Mouse (Mus musculus) ovary, adult 18-20 months (tissue): Measurements from ENCODE around the gene Prkg1.
"Not testable (repeated sequence)": the region's sequence is repeated elsewhere in the genome, so short reads cannot be mapped to it uniquely, and the experiment has no call there.

Experiments
- DNase-seq: peaks from one replicate; pipeline ENCODE4 v3.0.0; 2022; ENCODE audit warnings: low spot score, mixed read lengths

Prkg1 gene

DNA sequence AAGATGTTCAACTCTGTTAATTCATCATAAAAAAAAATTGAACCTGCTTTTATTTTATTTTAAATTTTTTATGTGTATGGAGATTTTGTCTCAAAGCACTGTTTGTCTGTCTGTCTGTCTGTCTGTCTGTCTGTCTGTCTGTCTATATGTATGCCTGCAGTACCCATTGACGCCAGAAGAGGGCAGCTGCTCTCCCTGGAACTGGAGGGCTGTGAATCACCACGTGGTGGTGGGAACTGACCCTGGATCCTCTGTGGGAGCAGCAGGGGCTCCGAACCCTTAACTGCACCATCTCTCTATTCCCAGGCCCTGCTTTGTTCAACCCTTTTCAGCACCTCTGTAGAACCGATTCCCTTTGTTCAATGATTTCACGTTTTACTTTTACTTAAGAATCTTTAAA is 338.7 kb downstream of the Prkg1 start:
- DNase-seq, result no peak

DNA sequence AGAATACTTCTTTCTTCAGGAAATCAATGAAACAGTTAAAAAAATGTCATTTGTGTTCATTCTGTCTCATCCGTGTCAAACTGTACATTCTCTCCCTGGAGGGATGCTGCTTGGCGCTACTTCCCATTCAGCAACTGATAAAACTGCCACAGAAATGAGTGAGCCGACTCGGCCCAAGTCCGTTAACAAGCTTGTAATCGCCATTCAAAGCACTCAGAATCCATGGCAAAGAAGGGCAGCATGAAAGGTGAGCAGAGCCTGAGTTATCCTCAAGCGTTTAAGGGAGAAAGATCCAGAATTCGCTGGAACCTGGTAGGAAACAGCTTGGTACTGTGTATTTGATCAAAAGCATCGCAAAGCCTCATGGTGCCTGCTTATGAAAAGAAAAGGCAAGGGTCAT is 339.6 kb downstream of the Prkg1 start:
- DNase-seq, result no peak

DNA sequence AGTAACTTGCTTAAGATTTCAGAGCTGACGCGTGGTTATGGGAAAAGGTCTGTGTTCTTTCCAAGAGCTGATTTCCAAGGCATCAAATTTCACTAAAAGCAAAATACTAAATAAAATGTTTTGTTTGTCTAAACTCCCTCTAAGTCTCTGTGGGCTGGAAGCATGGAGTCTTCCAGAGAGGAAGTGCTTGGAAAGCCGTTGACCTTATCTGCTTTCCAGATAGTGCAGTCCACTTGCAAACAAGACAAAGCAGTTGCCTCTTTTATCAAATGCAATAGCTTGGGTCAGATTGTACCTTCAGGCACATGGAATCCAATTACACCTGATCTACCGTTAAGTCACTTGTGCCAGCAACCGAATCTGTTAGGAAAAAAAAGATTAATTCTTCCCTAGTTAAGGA is 340.5 kb downstream of the Prkg1 start:
- DNase-seq, result no peak

DNA sequence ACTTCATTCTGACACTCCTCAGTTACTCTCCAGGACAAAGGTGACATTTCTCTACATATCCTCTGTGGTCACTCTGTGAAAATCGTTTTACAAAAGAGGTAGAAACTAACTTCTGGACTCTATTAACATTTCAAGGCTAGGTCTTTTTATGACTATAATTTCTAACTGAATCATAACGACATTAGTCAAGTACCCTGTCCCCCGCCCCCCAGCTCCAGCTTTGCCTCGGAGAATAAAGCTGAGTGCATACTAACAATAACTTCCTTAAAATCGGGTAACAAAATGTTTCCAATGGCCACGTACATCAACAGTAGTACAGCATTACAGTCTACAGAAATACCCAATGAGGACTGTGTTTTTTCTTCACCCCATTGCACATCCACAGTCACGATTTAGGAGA is 351.3 kb downstream of the Prkg1 start:
- DNase-seq, result no peak

DNA sequence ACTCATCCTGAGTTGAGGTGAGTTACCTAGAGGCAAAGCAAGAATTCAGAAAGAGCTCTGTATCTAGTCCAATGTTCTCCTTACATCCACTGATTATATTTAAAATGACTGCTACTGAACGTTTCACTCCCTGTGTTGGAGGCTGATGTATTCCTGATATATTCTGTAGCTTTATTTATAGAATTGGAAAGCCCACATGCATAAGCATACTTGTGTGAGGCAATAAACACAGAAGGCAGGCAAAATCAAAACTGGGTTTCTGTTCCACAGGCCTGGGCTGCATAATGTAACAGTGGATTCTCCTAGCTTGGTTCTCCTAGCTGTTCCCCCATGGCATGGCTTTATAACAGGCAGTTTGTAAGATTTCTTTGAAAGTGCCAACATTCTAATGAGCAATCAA is 368.7 kb downstream of the Prkg1 start:
- no peak for DNase-seq

DNA sequence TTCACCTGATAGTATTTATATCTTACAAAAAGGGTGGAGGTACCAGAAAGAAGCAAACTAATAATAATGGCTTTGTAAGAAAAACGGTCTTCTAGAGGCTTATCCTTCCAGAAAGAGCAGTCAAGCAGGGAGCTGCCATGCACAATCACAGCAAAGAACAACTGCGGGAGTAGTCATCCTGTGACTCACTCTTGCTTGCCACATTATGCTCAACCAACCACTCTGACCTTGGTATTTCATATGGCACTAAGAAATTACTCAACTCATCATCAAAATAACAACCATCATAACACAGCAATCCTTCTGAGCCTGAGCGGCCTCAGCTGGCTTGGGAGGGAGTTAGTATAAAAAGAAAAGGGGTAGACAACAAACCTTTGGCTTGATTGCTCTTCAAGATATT is 379.5 kb downstream of the Prkg1 start:
- DNase-seq, result peak; percentile 4

DNA sequence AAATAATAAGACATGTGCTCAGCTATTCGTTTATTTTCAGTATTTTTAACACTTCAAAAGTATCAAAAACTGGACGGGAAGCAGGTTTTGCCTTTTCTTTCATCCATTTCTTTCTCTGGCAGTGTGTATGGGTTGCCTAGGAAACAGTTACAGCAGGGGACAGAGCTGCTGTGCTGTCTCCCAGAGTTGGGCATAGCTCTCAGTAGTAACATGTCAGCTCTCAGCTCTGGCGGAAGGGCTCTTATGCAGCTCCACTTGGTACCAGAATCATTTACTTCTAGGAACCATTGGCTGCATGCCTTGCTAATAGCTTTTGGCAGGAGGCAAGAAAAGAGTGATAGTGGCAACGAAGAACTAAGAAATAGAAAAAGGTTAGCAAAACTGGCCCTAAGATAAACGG is 381.0 kb downstream of the Prkg1 start:
- no peak for DNase-seq

DNA sequence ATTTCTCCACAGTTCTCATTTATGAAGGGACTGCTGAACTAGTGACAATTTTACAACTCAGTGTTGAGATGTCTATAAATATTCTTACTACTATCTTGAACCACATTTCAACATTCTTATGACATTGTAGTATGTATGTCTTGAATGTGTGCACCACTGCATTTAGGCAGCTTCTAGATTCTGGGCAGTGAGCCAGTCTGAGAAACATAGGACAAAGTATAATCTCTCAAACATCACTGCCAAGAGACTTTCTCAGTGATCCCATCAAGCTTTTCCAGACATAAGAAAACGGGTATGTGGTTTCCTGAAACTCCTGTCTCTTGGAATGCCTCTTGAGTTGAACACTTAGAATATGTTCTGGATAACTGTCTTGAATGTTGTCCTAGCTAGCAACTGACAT is 394.7 kb downstream of the Prkg1 start:
- no peak for DNase-seq

DNA sequence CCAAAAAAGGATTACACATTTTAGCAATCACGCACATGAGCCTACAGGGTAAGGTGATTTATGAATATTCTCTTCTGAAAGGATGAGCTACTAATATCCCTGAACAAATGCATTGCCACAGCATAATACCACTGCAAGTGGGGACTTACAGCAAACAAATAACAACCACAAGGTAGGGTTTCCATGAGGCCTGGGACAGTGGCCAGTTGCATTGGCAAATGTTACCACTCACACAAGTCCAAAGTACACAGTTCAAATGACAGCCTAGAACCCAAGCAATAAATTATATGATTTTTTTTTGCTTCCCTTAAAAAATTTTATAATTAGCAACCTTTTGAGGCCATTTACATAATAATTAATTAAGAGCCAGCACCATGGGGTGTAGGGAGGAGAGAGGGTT is 395.7 kb downstream of the Prkg1 start:
- DNase-seq, result no peak

DNA sequence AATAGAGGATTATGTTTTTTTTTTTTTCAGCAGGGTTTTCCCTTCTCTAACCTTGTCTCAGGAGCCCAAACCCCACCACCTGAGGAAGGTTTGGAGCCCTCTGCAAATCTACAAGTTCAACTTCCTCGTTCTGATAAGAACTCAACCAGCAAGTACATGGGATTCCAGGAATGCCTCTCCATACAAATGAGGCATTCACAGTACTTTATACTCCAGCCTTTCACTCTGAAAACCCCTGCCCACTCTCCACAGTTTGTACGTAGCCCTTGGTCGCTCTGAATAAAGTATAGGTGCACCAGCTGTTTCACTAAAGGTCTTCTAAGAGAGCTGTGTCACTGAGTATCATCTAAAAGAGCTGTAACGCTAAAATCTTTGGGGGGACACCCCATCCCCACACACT is 402.8 kb downstream of the Prkg1 start:
- no peak for DNase-seq

DNA sequence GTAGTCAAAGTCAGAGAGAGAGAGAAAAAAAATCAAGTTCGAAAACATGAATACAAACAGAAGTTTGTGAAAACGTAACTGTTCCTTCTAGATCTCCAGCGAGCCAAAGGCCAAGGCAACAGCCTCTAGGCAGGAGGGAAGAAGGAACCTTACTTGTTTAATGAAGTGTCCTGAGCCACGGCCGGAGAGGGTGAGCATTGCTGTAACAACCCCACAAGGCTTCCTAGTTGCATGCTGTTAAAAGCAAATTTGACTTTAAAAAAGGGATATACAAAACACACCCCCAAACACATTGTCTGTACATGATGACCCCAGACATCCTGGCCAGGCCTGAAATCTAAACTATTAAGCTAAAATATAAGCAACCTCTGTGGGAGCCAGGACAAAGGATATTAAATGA is 403.3 kb downstream of the Prkg1 start:
- no peak for DNase-seq

DNA sequence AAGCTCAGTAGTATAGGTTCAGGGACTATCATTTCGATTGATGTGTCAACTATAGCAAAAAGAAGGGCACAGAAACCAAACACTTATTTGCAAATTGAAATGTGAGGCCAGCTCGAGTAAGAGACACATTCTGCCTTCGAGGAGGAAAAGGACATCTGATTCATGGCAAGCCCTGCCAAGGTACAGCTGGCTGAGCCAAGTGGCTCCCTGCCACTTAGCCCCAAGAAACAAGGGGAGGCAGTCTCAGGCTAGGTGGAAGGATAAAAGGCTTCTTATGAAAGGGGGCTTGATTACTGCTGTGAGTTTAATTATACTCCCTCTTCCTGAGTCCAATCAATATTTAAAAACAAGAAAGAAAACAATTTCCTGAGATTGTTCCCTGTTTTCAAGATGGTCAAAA is 403.7 kb downstream of the Prkg1 start:
- peak; percentile 12 for DNase-seq

DNA sequence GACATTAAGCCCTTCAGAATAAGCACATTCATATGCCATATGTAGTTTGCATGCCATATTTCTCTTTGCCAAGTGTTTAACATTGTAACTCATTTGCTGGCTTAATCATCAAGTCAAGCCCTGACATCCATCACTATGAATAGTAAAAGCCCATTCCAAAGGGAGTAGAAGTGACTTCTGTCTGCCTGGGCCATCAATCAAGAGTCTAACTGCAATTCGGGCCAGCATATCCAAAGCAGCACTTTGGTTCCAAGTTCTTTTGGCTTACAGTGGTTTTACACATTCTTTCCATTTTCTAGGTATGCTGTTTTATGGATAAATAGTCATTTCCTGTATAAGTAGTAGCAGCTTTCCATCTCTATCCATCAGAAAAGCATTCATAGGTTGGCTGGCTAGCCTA is 409.9 kb downstream of the Prkg1 start:
- no peak for DNase-seq

DNA sequence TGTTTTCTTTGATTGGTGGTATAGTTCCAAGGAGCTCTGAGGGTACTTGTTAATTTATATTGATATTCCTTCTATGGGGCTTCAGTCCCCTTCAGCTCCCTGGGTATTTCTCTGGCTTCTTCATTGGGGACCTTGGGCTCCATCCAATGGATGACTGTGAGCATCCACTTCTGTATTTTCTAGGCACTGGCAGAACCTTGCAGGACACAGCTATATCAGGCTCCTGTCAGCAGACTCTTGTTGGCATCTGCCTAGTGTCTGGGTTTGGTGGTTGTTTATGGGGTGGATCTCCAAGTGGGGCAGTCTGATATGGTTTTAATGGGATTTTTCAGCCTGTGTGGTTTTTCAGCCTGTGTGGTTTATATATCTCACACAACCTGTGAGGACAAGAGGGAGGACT is 412.0 kb downstream of the Prkg1 start:
- not testable (repeated sequence) for DNase-seq

DNA sequence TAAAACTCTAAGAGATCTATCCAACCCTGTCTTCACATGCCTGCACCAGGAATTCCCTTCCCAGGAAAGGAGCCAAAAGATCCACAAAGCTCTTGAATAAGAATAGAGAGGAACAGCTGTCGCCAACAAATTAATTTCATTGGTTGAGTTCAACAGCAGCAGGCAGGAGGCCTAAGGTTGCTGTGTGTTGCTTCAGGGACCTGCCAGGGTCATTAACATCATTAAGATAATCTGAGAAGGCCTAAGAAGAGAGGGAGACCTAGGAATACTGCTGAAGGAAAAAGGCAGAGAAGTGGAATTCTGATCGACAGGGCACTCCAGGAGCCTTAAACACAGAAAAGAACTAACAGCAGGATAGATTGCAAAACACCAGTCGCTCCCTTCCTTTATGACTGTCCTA is 413.0 kb downstream of the Prkg1 start:
- no peak for DNase-seq

DNA sequence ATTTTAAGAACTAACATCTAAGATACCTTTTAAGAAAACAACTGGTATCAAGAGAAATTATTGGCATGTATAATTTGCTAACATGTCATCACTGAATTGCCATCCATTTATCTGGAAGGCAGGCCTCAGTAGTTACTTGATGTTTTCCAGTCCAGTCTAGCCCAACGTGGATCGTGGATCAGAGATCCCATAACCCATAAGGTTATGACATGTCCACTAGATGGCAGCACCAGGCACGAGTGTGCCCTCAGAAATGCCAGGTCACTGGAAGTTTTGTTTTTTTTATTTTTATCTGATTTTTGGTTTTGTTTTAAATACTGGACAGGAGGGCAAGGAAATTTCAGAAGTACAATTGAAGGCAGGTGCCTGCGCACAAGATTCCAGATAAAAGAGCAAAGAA is 422.7 kb downstream of the Prkg1 start:
- DNase-seq, result no peak

DNA sequence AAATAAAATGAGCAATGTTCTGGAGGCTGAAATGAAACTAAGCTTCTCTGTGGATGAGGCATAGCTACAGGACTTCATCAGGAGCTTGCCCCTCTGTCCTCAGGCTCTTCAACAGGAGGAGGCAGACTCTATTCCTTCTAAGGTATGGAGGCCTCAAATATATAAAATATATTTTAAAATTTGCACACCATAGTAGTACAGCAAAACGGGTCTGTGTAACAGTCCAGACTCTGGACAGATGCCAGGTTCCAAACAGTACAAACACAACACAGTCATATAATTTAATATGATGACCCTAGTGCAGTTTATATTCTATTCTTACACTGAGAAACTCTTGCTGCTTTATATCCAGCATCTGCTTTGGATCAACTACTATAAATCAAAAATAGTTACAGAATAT is 423.9 kb downstream of the Prkg1 start:
- no peak for DNase-seq

DNA sequence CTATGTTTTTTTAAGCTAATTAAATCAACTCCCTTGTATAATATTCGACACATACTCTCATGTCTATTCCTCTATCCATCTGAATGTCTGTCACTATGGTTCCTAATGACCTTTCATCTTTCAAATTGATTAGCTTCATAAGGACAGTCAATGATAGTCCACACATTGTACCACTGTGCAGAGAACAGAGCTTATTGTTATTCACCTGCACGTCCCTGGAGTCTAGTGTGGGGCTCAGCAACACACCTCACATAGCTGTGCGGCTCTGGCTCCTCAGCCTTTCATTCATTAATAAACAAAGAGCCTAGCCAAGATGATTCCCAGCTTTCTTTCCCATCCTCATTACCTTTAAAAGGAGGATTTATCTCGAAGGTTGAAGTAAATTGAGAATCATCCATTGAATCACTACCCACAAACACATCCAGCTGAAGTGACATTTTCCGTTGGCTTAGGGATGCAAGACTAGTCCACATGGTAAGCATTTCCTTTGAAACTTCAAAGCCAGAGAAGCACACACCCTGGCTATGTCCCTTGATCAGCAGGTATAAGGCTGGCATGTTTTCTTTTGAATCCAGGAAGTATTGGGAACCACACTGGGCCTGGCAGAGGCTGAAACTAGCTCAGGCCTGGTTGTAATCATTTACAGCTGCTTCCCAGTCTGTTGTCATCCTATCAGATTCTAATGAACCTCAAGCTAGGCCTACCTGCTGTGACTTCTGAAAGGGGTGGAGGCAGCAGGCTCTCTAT is 426.3 kb downstream of the Prkg1 start:
- no peak for DNase-seq

DNA sequence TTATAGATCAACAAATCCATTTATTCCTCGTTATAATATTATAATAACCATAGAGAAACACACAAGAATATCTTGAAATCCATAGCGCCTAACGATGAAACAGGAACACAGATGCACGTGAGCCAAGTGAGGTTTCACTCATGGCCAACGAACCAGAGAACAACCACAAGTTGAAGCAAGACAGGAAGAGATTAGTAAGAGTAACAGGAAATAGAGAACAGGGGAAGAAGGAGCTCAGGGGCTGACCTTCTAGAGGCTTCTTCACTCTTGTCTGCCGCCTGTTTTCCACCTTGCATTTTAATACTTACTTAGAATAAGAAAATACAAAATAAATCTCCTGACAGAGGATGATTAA is 427.0 kb downstream of the Prkg1 start:
- no peak for DNase-seq

DNA sequence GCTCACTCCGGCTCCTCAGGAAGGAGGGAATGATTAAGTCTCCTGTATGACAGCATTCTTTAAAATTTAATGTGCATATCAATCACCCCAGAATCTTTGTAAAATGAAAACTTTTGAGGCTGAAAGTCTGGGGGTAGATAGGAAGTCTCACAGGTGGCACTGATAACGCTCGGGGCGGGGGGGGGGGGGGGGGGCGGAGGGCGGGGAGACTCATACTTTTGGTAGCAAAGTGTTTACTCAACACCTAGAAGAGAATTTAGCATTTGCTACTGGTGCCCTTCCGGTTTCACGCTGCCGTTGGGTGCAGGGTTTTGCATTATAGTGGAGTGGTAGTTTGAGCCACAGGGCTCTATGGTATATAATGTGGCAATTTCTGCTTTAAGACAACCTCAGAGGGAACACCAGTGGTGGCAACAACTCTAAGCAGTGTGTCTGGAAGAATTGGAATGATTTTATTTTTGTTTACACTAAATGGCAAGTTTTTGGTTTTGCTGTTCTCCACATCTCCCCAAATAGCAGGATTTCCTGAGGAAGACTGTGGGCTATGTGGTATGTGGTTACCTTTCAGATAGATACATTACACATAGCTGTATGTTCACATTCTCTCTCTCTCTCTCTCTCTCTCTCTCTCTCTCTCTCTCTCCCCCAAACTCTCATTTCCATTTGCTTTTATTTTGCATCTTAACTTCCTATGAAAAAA is 427.5 kb downstream of the Prkg1 start:
- DNase-seq, result no peak

DNA sequence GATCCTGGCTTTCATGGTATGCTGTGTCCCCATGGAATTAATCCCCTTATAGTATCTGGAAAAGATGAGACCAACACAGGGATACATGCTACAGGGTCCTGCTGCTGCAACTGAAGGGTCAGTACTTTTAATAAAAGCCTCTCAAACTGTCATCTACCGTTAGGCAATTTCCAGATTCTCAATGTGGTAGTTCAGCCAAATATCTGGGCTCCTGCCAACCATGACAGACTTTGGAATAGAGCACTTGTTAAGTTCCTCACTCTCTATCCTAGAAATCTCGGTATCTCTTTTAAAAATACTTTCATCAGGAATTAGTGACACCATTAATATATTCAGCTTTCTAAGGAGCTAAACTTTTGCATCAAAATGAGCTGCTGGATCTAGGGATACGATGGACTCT is 428.5 kb downstream of the Prkg1 start:
- no peak for DNase-seq

DNA sequence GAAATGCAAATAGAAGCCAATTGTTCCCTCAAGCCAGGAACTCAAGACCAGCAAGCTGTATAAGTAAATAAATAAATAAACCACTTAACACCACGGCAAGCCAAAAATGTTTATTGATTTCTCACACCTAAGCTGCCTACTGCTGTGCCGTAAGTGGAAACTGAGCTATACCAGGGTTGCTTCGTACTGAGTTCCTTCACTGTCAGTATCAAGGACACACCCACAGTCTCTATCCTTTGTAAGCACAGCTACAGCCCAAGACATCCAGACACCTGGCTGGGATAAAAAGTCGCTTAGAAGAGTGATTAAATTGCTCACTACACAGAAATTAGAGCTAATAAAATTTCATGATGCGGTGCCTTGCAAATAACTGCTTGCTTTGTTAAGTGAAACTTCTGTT is 434.9 kb downstream of the Prkg1 start:
- DNase-seq, result no peak

DNA sequence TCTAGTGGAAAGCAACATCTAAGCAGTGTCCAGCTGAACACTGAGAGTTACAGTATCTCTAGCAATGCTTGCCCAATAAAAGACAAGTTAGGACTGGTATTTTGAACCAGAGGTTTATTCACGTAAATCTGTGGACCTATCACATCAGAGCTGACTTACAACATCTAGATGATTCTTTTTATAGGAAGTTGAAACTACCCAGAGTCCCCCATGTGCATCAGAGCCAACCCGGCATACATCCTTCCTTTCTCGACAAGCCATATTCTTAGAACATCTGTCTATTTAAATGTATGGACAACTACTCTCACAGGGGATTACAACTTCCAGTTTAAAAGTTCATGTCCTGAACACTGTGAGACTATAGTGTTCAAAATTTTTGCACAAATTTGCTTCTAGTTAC is 460.1 kb downstream of the Prkg1 start:
- no peak for DNase-seq

DNA sequence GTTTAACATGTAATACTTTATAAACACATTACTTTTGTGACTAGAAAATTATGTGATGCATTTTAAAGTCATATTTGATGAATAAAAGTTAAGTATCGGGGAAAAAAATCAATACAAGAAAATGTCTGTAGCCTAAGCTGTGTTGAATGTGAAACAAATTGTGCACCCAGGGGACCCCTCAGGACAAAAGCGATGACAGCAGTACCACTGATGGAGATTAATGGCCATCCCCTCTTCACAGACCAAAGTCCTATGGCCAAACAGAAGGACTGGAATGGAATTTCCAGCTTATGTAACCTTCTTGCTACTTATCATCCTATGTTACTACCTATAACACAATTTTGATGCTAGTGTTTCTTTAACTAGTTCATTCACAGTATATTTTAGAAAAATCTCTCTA is 473.6 kb downstream of the Prkg1 start:
- no peak for DNase-seq
